13 mouse cellular contexts compared by ENCODE assay signal in the genomic region with DNA sequence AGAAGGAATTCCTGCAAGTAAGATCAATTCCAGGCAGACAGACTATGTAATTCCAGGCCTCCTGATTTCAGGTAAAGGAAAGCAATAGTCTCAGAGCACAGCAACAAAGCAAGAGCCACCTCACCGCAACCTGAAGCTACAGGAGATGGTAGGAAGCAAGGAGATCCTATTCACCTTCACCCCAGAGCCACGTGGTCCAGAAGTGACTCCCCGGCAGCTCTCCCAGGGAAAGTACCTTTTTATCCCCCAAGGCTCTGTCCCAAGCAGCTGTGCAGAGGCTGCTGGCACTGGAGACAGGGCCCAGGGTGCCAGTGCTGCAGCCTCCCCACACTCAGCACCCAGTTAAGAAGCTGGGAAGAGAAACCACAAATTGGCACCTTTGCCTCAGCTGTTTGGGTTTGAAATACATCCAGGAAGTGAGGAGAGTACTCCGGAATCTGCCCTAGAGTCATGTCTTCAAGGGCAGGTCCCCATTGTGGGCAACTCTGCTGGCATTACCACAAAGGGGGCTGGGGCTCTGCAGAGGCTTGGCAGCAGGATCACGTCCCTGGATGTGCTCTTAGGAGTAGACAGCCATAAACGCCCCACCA. TPM values are rescaled to one million over a fixed set of nuclear protein-coding genes. Genes with fewer than 3 reads are reported as not detected.
DNase-seq lines count a peak whose midpoint lies in the region; ATAC-seq and TF ChIP-seq lines count a peak whose summit lies in the region.
"Had no signal": no experiment of that assay in that cellular context is flagged by ENCODE, and none has a peak within 500 bp of the region (broad histone marks: within the 10 kb centered on the region; RNA-seq: fewer than 3 reads in every experiment).

No protein-coding gene starts in this region.

- H3K4me3 ChIP-seq in thymus, adult 2 months (ENCODE audit: control insufficient read depth, insufficient read depth, low read length): no peak overlapping the region
- H3K4me3 ChIP-seq in limb, embryonic 13.5 days: no peak overlapping the region
- H3K4me3 ChIP-seq: liver, embryonic 13.5 days had no signal

- peak overlapping the region; percentile 97 for H3K27ac ChIP-seq in thymus, adult 2 months (ENCODE audit: control insufficient read depth, insufficient read depth, low read length)
- H3K27ac ChIP-seq in limb, embryonic 13.5 days: peak overlapping the region; percentile 55; the same call in 1 of the 2 replicates
- H3K27ac ChIP-seq: liver, embryonic 13.5 days had no signal

- TF ChIP-seq POLR2A in thymus, adult 2 months (IDR thresholded peaks at IDR 0.05; ENCODE audit: control insufficient read depth, extremely low read depth, insufficient read depth, low read length, poor library complexity): no peak

- TF ChIP-seq CTCF in thymus, adult 2 months (IDR thresholded peaks at IDR 0.05; ENCODE audit: borderline replicate concordance, control insufficient read depth, extremely low read depth, insufficient read depth, low read length, poor library complexity): no peak

- no peak for DNase-seq in frontal cortex, adult 2 months (ENCODE audit: extremely low spot score in 1 of 2, low spot score in 1 of 2)
- DNase-seq in thymus, adult 2 months: peak; percentile 45
- no peak for DNase-seq in thymus, adult 18-20 months
- DNase-seq in spleen, postnatal 10 days (ENCODE audit: low spot score in 2 of 2): no peak
- DNase-seq in right cerebral cortex, postnatal 14 days: no peak
- no peak for DNase-seq in yolk sac, embryonic 10.5 days (ENCODE audit: low spot score)
- DNase-seq: adrenal gland, adult 2 months; cerebellum, postnatal 10 days; kidney, postnatal 10 days; liver, embryonic 13.5 days; right cerebral cortex, postnatal 4 days had no signal

- no peaks in the 10 kb centered on the region for H3K36me3 ChIP-seq in thymus, adult 2 months (ENCODE audit: control insufficient read depth, insufficient read depth, low read length)
- peaks cover 5% of the 10 kb centered on the region; the same call in 1 of the 2 replicates for H3K36me3 ChIP-seq in limb, embryonic 13.5 days
- H3K36me3 ChIP-seq: liver, embryonic 13.5 days had no signal

- 21% methylated on average over 6 of the region's 6 CpGs for WGBS in thymus, adult 2 months
- 42% methylated on average over 6 of the region's 6 CpGs for WGBS in limb, embryonic 13.5 days

- H3K27me3 ChIP-seq in thymus, adult 2 months (ENCODE audit: control insufficient read depth, insufficient read depth, low read length): no peaks in the 10 kb centered on the region
- H3K27me3 ChIP-seq in limb, embryonic 13.5 days: no peaks in the 10 kb centered on the region
- H3K27me3 ChIP-seq: liver, embryonic 13.5 days had no signal

- H3K9ac ChIP-seq in limb, embryonic 13.5 days: no peak overlapping the region
- H3K9ac ChIP-seq: liver, embryonic 13.5 days had no signal

- H3K4me1 ChIP-seq in thymus, adult 2 months (replicated peaks; ENCODE audit: control insufficient read depth, insufficient read depth, low read length): peaks cover 60% of the 10 kb centered on the region
- H3K4me1 ChIP-seq in limb, embryonic 13.5 days: peaks cover 72% of the 10 kb centered on the region

- no peaks in the 10 kb centered on the region for H3K9me3 ChIP-seq in limb, embryonic 13.5 days
- H3K9me3 ChIP-seq: liver, embryonic 13.5 days had no signal

- no peak overlapping the region for H3K4me2 ChIP-seq in limb, embryonic 13.5 days (replicated peaks)
- H3K4me2 ChIP-seq: liver, embryonic 13.5 days had no signal

- ATAC-seq in frontal cortex, adult (ENCODE audit: low TSS enrichment): 0 out of 2 replicates have a peak, but pooled peaks have one; percentile 15
- ATAC-seq in limb, embryonic 13.5 days (ENCODE audit: low FRiP score, low read depth): no peak

RNA-seq across cellular contexts. Expression of gene Lrig1, which starts 53.6 kb away (rescaled TPM):
- 28.1 and 33.3 TPM in 2 replicates for polyA plus RNA-seq in frontal cortex, adult 2 months (2012; rRNA removed)
- 58.7 and 62.1 TPM in 2 replicates for polyA plus RNA-seq in thymus, adult 2 months (2012; rRNA removed)
- polyA plus RNA-seq in limb, embryonic 13.5 days (2015; fragmentation: Nextera tagmentation; extraction: Ambion mirVana): 19.0 and 23.5 TPM in 2 replicates
